Mouse (Mus musculus): ENCODE measurements around the gene Bcr.

The Bcr gene

DNA sequence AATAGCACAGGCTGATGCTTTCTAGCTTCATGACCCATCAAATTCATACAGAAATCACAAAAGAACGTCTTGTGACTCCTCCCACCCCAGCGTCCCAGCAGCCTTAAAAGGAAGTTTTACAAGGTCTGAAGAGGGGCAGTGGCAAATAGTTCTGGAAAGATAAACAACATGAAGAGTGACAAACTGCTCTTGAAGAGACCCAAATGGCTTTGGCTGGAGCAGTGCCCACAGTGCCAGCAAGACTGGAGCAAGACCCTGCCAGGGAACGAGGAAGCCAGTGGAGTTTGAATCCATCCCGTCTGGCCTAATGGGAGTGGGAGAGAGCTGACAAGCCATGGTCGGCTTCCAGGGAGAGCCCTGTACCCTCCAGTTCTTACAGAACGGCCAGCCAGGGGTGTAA lies 126.2 kb downstream of the Bcr start:
- DNase-seq (ENCODE audit: low spot score) = no peak

DNA sequence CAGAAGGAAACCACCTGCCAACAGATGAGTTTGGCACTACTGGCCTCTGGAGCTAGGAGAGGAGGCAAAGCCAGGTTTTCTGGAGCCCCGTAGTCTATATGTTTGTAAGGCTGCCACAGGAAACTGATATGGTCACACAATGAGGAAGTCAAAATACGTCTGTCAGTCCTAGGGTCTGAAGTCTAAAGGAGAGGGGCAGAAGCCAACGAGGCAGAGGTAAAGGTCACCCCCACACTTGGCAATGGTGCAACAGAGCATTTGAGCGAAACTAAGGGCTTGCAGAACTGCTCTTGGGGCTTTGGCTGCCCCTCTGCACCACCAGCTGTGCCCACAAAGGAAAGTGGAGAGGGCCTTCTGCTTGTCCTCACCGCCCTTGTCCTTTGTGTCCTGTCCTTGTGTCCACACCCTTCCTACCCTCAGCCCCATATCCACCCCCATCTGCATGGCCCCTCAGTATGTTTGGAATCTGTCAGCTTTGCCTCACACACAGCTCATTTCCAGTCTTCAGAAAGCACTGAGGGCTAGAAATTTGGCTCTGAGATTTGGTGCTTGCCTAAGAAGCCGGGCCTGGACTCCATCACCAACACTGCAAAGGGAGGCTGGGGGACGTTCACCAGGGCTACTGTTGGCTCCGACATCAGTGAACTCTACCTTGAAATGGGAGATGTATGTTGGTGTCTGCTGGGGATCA lies 127.1 kb downstream of the Bcr start:
- DNase-seq (ENCODE audit: low spot score) = no peak

DNA sequence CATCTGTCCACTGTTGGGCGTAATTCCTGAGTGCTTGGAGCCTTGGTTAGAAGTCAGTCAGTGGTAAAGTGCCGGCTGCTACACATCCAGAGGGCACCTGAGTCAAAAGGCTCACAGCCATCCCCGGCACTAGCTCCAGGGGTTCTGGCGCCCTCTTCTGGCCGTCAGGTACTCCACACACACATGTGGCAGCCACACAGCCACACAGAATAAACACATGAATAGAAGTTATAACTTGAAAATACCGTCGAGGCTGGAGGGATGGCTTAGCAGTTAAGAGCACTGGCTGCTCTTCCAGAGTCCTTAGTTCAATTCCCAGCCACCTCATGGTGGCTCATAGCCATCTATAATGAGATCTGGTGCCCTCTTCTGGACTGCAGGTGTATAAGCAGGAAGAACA lies 131.3 kb downstream of the Bcr start:
- DNase-seq (ENCODE audit: low spot score) = no peak

DNA sequence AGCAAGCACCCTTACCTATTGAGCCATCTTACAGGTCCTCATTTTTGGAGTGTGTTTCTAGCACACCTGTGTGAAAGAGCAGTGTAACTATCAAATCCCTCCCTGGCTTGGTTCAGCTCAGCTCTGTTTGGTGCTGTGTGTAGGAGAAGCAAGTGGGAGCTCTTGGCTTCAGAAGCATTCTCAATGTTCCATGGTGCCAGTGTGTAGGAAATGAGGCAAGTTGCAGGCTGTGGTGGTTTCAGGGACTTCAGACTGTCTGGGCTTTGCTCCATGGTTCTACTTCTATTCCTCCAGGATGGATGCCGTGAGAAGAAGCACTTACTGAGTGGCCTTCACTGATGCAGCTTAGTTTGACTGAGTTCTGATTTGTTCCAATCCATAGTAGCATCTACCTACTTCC lies 137.4 kb downstream of the Bcr start:
- DNase-seq (ENCODE audit: low spot score) = no peak

DNA sequence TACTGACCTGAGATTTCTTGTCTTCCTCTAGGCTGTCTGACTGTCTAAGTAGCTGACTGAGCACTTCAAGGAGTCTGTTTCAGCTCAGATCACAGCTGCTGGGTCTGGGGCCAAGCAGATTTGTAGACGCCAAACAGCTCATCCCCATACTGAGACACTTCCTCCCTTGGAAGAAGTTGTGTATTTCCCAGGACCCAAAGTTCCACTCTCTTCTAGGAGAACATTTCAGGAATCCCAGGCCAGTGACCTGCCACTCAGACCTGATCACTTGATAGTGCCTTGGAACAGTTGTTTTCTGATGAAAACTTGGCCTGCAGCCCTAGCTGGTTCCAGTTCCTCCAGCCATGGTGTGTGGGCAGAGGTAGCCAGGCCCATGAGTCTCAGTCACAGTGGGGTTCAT lies 140.3 kb downstream of the Bcr start:
- DNase-seq (ENCODE audit: low spot score) = no peak

DNA sequence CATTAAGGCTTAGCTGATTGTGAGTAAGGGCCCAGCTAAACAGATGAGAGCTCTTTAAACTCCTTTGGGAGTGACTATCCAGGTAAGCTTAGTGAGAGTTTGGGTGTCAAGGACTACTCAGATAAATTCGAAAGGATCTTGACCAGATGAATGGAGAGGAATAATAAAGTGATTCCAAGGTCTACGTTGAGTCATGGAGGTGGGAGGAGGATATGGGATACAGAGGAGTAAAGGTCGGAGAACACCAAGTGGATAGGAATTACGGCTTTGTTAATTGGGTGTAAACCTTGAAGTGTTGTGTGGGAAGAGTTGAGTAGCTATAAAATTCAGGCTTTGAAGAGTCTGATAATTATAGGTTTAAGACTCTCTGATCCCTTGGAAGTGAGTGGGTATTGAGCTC lies 145.8 kb downstream of the Bcr start:
- no peak for DNase-seq (ENCODE audit: low spot score)

DNA sequence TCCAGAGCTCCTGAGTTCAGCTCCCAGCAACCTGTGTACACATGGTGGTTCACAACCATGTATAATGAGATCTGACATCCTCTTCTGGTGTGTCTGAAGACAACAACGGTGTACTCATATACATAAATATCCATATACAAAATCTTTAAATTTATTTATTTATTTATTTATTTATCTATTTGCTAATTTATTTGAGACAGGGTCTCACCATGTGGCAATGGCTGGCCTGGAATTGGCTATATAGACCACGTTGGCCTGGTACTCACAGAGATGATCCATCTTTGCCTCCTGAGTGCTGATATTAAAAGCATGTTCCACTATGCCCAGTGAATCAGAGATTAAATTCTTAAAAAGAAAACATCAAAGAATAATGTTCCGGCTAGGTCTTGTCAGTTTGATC lies 150.4 kb downstream of the Bcr start:
- no peak for DNase-seq (ENCODE audit: low spot score)

DNA sequence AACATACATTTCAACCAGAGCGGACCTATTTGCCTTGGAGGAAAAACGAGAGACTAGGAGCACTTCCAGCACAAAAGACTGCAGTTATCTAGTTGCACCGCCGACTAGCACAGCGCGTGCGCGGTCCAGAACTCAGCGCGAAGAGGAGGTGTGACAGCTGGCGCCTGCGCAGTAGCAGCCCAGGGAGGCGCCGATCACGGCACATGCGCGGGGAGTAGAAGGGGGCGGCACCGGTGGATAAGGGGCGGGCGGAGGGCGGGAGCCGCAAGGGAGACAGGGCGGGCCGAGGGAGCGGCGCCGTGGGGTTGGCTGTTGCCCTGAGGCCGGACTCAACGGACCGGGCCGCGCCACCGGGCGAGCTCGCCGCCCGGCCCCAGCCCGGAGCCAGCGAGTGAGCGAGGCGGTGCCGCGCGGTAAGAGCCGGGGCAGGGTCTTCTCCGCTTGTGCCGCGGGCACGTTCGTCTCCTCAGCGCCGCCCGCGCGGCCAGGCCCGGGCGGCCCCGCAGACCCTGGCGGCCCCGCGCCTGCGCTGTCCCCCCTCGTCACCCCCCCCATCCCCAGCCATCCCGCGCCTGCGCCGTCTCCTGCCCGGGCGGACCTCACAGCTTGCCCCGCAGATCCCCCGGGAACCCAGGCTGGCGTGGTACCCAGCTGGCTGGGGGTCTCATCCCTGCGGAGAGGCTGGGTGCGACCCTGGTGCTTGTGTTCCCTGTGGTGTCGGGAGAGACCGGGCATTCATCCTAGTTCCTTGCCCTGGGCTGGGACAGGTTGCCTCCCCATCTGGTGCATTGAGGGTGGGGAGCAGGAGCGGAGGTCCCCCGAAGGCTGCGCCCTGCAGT lies 151.6 kb downstream of the Bcr start, which contains the start of gene Specc1l:
Gene Specc1l, plus strand, starts transcription at position 267 of the 839 bp plus-strand sequence.
- DNase-seq (ENCODE audit: low spot score) = peak; percentile 97

DNA sequence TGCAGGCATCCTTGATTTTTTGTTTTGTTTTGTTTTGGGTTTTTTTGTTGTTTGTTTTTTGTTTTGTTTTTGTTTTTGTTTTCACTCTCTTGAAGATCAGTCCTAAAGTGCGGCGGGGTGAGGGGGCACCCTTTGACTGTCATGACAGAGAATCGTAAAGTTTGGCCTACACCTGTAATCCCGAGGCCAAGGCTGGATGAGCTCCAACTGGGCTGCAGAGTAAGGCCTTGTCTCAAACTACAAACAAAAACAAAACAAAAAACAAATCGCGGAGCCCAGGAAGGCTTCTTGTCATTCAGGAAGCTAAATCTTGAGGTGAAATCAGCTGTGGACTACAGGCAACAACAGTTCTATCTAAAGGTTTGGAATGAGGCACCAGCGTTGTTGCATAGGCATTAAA lies 152.6 kb downstream of the Bcr start:
- DNase-seq (ENCODE audit: low spot score) = peak; percentile 22

DNA sequence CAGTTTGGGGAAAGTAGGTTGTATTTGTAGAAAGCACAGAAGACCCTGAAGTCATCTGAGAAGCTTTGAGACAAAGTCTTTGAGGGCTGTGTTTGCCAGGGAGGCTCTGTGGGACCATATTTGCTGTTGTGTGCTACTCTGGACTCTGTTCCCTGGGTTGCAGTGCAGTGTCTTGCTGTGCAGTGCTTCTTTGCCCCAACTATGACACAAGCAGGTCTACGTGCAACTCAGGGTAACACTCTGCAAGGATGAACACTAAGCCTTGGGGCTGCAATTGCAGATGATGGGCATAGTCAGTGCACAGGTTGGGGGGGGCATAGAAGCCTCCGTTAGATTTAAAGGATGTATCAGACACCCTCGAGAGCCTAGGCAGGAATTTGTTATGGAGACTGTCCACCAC lies 160.3 kb downstream of the Bcr start:
- DNase-seq (ENCODE audit: low spot score) = no peak

DNA sequence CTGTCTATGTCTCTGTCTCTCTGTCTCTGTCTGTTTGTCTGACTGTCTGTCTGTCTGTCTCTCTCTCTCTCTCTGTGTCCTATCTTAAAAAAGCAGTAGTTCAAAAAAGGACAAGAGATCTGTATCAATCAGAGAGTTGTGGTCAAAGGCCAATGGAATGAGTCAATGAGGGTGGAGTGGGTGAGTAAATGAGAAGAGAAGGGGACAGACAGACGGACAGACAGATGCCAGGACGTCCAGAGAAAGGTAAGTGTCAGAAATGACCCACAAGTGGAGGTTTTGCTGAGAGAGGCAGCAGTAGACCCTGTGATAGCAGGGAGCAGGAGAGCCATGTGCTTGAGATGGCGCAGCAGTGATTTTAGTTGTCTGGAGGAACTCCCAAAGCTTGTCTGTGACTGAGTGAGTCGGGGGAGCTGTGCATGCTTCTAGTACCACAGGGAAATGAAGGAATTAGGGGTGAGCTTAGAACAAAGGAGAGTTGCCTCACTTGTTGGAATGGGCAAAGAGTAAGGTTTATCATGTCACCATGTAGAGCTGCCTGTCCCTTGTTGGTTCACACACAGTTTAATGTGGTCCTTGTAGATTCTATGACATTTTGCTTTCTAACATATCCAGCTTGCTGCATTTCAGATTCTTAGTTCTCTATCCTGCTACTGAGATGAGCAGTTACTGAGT lies 161.7 kb downstream of the Bcr start:
- no peak for DNase-seq (ENCODE audit: low spot score)

DNA sequence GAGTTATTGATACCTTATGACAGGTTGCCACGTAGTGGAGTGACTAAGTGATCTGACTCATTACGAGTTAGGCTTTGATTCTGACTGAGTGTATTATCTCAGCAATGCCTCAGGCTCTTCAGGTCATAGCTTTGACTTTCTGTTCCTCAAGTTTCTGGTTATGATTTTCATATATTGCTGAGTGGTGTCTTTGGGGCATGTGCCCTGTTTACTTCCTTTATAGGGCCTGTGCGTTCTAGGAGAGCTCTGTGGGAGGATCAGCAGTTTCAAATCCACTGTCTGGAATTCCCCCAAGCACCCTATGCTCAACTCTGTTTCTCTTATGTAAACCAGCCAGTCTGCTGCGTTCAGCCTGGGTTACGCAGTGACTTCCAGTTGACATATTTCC lies 162.2 kb downstream of the Bcr start:
- DNase-seq (ENCODE audit: low spot score) = no peak

DNA sequence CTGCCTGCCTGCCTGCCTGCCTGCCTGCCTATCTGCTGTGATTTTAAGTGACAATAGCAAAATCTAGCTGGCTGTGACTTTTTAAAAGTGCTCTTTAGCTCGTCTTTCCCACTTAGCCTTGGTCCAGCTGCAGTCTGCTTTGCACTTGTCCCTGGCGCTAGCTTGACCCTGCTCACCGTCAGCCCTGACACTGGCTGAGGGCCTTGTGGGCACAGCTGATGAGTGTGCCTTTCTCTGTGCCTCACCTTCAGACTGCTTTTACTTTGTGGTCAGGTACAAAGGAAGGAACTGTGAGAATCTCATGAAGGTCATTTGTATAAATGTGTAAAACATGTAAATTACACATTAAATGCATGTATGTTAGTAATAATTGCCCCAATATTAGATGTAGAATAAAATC lies 163.8 kb downstream of the Bcr start:
- no peak for DNase-seq (ENCODE audit: low spot score)

DNA sequence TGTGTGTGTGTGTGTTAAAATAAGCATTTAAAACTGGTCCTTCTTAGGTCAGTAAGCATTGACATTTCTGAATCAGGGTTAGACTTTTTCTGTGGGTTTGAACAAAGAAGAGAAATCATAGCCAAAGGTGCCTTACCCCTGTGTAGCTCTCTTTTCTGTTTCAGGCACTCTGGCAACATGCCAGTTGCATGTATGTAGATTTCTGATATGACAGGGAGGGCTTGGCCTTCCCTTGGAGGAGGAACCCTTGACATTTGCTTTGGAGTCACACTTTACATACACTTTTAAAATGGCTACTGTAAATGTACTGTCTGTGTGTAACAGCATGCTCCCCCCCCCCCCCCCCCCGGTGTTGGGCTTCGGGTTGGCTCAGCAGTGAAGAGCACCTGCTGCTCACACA lies 164.2 kb downstream of the Bcr start:
- DNase-seq (ENCODE audit: low spot score) = no peak

DNA sequence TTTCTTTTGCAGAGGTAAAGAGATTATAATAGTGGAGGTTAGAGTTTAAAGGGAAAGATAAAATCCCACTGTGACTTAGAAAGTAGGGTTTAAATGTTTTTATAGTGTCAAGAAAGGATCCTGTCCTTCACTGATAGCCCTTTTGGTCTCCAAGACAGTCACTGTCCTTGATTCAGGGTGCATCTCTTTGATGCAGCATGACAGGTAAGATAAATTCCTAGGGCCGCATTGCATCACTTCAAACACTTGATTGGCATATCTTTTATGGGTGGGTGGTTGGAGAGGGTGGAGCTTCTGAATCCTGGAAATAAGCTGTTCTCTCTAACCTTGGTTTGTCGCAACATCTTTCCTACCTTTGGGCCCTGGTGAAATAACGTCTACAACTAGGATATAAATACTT lies 167.0 kb downstream of the Bcr start:
- DNase-seq (ENCODE audit: low spot score) = no peak

DNA sequence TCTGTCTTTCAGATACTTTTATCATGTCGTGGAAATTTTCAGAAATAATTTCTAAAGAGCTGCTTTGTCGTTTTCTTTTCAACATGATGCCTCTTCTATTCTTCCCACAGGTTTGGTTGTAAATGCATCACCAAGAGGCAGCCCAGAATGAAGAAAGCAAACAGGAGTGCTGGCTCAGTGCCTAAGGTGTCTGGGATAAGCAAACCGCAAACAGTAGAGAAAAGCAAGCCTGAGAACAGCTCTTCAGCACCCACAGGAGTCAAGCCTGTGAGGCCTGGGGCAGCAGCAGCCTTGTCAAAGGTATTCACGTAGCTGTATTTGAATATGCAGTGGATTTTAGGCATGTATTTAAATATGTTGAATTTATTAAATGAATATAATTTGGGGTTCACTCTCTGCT lies 170.2 kb downstream of the Bcr start:
- no peak for DNase-seq (ENCODE audit: low spot score)

DNA sequence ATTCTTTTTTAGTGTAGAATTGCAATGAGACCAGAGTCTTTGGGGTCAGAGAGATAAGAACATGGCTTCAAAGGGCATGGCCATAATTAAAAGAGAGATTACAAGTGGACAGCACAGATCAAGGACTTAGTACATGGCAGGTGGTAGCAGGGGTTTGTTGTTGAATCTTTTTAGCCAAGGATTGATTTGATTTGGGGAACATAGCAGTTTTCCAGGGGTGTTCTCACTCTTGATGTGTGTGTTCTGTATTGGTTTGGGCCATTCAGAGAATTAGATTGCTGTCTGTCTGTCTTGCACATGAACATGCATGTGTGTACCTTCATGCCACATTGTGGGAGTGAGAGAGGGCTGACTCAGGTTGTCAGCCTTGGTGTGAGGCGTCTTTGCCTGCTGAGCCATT lies 171.5 kb downstream of the Bcr start:
- DNase-seq (ENCODE audit: low spot score) = no peak

DNA sequence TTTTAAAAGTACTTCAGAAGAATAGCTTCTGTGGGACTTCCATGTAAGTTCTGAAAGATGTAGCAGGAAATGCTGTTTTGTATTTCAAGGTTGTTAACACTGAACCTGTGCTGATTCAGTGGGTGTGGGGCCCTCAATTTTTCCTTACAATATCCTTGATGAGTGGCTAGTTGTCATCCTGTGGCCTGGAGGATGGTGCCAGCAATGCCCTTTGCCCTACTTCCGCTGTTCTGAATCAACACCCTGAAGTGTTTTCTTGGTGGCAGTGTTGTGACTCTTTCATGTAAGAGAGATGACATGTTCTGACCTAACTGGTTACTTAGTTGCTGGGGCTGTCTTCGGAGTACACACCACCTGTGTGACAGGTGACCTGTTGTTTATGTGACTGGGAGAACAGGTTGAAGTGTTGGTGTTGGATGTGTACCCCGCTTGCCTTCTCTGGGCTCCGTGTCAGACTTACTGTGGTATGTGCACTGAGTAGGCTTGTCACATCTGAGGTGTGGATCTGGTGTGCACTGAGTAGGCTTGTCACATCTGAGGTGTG lies 172.3 kb downstream of the Bcr start:
- no peak for DNase-seq (ENCODE audit: low spot score)

DNA sequence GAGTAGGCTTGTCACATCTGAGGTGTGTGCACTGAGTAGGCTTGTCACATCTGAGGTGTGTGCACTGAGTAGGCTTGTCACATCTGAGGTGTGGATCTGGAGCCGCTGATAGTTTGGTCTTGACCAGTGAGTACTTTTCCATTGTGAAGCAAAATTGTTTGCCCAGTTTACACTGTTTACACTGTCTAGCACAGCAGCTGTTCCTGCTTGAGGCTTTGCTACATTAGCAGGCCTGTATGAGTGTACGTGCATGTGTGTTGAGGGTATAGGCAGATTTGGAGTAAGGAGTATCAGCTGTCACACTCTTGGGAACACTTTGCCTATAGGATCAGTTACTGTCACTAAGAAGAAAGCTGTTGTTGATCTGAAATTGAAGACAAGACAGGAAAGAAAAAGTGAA lies 173.1 kb downstream of the Bcr start:
- no peak for DNase-seq (ENCODE audit: low spot score)
